Mouse (Mus musculus) urinary bladder, postnatal 10 days (tissue): ENCODE results near the gene Zfp219.

Source experiments
- DNase-seq: peaks from one replicate; pipeline ENCODE4 v3.0.0; 2022; ENCODE audit warnings: low spot score

Gene Zfp219

DNA sequence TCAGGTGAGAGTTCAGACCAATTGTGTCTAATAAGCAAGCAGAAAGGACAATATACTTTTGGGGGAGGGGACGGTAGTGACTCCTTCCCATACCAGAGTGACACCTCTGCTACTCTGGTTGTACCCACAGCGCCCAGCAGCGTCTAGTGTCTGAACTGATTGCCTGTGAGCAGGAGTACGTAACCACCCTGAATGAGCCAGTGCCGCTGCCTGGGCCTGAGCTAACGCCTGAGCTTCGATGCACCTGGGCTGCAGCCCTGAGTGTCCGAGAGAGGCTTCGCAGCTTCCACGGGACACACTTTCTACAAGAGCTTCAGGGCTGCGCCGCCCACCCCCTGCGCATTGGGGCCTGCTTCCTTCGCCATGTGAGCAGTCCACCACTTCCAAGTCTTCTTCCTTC, 23.1 kb downstream of the Zfp219 start:
- no peak for DNase-seq

DNA sequence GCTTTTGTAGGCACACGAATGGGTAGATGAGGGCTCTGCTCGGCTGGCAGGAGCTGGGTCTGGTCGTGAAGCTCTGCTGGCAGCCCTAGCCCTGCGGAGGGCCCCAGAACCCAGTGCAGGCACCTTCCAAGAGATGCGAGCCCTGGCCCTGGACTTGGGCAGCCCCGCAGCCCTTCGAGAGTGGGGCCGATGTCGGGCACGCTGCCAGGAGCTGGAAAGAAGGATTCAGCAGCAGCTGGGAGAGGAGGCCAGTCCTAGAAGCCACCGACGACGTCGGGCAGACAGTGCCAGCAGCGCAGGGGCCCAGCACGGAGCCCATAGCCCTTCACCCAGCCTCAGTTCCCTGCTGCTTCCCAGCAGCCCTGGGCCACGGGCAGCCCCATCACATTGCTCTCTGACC, 23.7 kb downstream of the Zfp219 start:
- DNase-seq = no peak

DNA sequence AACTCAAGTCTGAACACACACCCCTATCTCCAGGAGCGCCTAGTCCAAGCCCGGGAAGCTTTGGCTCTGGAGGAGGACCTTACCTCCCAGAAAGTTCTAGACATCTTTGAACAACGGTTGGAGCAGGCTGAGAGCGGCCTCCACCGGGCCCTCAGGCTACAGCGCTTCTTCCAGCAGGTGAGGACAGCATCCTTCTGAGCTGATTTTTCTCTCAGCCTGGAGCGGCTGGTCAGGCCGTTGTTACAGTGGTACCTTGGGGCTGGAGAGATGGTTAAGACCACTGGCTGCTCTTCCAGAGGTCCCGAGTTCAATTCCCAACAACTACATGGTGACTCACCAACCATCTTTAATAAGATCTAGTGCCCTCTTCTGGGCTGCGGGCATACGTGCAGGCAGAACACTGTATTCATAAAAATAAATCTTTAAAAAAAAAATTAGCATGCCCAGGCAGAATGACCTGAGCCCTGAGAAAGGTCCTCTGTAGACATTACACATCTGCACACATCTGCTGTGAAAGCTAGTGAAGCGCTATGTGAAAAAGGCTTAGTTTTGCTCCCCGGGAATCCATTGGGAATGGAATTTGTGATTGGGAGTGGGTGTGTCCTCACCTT, 24.2 kb downstream of the Zfp219 start:
- DNase-seq = no peak

DNA sequence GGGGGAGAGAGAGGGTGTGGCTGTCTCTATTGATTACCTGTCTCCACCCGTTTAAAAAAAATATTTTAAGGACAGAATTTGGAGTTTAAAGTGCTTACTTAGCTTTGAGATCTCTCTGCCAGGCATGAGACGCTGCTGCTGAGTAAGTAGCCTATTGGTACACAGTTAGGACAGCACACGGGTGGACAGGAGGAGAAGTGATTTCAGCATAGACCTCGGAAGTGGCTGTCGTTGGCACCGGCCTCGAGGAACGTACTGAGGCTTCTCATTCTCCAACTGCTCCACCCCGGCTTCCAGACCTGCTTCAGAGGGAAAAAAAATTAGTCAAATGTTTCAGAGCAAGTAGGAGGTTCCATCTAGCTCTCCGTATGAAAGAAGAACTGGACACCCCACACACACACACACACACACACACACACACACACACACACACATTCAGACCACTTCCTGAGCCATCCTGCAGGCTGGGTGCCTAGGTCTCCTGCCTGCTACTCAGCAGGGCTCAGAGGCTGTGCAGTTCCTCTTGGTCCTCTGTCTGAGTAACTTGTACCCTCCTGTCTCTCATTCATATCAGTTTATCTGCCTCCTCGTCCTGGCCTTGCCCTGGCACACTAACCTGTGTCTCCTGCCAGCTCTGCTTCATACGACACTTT, 25.2 kb downstream of the Zfp219 start:
- no peak for DNase-seq

DNA sequence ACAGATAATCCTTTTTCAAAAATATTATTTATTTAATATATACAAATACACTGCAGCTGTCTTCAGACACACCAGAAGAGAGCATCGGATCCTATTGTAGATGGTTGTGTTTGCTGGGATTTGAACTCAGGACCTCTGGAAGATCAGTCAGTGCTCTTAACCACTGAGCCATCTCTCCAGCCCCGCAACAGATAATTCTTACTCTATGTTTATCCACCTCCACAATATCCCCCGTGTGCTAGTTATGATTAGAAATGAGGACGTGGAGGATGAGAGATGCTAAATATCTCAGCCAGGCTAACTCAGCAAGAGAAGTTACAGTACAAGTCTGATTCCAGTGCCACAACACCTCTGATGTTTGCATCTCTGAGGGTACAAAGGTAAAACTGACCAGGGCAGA, 26.1 kb downstream of the Zfp219 start:
- DNase-seq = no peak

DNA sequence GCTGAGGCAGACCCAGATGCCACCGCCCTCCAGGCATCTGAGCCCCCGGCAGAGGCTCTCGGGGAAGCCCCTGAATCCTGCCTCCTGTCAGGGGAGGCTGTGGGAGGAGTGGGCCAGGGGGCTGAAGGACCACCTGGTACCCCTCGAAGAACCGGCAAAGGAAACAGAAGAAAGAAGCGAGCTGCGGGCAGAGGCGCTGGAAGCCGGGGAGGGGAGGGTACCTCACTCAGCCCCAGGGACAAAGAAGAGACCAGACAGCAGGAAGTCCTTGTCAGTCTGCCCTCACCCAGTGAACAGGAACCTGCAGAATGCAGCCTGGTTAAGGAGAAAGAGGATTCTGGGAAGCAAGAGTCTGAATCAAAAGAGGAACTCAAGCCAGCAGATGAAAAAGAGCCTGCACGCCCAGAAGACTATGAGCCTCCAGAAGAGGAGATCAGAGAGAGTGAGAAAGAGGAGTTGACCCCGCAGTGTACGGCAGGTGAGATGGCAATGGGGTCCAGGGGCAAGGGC, 31.0 kb downstream of the Zfp219 start:
- no peak for DNase-seq

DNA sequence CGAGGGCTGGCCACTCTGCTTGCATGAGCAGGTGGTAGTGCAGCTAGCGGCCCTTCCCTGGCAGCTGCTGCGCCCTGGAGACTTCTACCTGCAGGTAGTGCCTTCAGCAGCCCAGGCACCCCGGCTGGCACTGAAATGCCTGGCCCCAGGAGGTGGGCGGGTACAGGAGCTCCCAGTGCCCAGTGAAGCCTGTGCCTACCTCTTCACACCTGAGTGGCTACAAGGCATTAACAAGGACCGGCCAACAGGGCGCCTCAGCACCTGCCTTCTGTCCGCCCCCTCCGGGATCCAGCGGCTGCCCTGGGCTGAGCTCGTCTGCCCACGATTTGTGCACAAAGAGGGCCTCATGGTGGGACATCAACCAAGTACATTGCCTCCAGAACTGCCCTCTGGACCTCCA, 31.8 kb downstream of the Zfp219 start:
- DNase-seq = no peak

DNA sequence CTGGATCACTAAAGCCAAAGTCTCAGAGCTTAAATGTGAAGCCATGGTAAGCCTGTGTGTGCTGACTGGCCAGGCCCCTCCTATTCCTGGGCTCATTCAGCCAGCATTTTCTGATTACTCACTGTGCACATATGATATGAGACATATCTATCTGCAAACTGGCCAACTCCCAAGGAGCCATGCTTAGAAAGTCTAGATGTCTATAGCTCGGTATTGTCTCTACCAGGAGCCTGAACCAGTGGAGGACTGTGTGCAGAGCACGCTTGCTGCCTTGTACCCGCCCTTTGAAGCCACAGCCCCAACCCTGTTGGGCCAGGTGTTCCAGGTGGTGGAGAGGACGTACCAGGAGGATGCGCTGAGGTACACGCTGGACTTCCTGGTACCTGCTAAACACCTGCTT, 33.4 kb downstream of the Zfp219 start:
- DNase-seq = no peak

DNA sequence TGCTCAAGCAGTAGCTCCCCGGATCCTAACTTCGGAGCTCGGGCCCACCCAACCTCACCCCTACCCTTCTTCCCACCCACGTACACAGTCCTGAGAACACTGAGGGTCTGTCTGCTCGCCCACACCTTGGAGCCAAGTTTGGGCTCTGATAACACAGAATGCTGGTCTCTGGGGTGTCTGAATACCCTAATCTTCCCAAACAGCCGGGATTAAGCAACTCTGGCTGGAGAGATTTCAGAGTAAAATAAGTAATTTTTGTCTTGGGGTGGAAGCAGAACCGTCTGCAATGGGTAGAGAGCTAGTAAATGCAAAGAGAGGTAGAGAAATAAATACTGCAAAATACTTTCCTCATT, 34.4 kb downstream of the Zfp219 start:
- DNase-seq = no peak

DNA sequence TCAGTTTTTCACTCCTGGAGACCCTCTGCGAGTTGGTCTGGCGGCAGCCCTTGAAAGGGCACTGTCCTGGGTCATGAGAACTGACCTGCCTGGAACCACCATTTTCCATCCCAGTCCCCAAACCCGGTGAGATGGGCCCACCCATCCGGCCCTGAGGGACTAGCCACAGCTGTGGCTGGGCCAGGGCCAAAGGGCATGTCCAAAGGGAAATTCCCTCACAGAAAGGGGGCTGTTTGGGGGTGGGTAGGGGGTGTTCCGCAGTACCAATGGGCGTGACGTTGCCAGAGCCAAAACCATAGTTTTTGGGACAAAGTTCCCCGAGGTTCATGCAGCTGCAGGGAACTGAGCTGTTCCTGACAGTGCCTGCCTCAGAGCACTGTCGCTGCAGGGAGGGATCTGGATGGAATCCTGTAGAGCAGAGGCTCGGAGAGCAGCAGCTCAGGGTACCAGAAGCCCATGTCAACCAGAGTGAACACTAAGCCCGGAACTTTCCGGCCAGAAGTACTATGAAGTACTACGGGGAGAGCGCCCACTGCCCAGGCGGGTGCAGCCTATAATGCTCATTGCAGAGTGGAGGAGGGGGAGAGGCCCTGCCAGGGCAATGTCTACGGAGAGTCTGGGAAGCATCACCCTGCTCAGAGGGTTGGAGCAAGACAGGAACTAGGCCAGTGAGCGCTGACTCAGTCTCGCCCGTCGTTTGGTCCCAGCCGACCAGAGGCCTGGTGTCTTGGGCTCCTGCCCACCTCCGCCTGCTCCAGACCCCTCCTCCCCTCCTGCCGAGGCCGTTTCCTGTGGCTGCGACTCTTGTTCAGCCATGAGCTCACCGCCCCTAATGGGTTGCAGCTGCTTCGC, 35.0 kb downstream of the Zfp219 start:
- DNase-seq = no peak

DNA sequence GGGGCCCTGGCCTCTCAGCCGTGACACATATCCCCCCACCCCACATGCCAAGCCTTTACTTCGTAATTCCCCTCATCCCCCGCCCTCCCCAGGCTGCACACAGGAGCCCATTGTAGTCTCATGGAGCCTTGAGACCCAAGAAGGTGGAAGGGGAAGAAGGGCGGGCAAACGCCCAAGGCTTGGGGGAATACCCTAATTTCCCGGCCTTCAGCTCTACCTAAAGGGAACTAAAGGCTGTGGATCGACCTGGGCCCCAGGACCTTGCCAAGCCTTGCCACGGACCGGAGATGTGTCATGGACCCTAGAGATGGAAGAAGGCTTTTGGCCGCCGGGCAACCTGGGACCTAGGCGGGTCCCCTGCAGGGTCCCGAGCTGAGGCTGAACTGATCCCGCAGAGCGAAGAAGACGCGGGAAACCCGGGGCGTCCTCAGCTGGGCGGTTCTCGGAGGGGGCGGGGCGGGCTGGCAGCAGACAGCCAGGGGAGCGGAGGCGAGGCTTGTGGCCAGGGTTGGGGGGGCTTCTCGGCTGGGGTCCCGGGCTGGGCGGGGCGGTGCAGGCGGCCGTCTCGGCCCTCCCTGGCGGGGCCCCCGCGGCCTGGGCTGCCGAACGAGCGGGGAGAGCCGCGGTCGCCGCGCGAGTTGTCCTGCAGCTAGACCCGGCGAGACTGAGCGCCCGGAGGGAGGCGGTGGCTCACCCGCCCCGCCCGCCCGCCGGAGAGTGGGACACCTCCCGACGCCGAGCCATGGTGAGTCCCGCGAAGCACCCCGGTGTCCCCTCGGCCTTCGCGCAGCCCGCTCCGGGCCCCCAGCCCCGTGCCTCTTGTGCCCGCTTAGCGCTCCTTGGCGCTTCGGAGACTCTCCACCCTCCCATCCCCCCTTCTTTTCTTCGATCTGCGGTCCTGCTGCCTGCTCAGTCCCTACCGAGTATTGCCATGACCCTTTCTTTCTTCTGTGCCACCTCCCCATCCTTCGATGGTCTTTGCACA, 36.0 kb downstream of the Zfp219 start, which contains the start of gene Arhgef40:
Gene Arhgef40, plus strand, starts transcription at position 473 of the 985 bp plus-strand sequence.
- no peak for DNase-seq

DNA sequence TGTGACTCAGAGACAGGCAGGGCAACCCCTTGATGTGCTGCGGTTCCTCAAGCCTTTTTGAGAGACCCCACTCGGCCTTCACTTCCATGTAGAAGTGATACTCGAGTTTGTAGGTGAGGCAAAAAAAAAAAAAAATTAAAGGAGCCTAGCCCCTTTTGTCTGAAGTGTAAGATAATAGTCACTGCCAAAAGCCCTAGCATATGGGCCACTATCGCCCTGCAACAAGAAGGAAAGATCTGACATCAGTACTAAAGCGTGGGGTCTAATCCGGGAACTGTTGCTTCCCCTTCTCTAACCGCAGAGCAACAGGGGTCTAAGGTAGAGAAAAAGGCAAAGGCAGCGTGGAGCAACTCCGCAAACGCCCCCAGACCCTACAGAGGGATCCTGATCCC, 36.7 kb downstream of the Zfp219 start:
- DNase-seq = no peak

DNA sequence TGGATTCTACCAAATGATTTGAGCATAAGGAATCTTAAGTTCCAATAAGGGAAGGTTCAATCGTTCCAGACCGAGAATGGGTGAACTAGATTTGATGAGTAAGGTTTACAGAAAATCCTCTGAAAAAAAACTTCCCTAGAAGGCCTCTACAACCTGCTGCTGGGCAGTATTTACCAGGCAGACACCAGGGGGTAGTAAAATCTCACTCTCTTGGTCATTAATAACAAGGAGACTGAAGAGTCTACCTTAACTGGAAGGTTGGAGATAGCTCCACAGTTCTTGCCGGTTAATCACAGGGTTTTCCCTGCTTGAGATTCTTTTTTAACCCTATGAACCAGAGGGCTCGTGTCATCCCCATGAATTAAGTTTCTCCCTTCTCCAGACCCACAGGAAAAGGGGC, 37.3 kb downstream of the Zfp219 start:
- no peak for DNase-seq

DNA sequence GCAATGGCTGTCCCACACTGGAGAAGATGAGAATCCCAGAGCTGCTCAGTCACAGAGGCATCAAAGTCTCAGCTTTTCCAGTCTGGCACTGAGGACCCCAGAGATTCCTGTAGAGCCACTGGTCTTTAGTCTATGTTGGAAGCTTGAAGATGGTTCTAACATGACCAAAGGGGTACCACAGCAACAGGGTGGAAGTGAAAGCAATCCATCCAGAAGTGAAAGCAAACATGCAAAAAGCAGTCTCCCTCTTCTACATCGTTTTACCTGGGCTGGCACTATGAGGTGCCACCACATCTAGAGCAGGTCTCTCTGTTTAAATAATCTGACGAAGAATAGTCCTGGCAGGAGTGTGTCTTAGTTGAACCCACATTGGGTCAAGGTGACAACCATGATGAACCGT, 41.3 kb downstream of the Zfp219 start:
- DNase-seq = no peak

DNA sequence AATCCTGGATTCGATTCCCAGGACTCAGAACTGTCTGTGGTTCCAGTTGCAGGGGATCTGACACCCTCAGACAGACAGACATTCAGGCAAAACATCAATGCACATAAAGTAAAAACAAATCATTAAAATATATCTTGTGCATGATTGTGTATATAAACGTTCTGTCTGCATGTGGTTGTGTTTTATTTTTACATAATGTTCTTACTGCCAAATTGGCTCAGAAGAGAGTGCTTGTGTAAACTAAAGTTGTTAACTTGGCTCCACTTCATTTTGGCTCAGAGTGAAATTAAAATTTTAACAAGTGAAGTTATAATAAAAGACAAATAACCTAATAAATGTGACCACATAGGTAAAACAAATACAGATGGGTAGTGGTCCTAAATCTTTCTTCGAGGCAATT, 53.1 kb downstream of the Zfp219 start:
- no peak for DNase-seq

DNA sequence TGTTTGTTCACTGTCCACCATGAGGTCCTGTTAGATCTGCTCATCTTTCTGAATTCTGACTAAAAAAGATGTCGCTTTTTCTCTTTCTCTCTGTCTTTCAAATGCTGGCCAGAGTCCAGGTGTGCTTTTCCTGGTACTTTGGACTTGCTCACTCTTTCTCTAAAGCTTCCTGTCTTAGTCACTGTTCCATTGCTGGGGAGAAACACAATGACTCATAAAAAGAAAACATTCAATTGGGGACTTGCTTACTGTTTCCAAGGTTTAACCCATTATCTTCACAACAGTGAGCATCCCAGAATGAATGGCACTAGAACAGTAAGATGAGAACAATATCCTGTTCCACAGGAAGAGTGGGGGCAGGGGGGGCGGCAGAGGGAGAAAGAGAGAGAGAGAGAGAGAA, 60.2 kb downstream of the Zfp219 start:
- no peak for DNase-seq
